Mouse (Mus musculus) forebrain, embryonic 14.5 days (tissue): ENCODE results near the gene Rgs2. TPM values are rescaled to one million over a fixed set of nuclear protein-coding genes. Genes with fewer than 3 reads are reported as not detected.

Experiments
- ATAC-seq: fragments of 200-750 bp; cut with Nextera tagmentation; 2 replicates; pipeline ENCODE4 v1.8.0; 2017; ENCODE audit warnings: mild to moderate bottlenecking, moderate library complexity
- DNase-seq: peaks from one replicate; pipeline ENCODE4 v3.0.0-alpha.2; 2015; ENCODE audit warnings: low spot score
- H3K27ac ChIP-seq: fragments of 300-500 bp; sonication (generic); 2 replicates; pipeline ENCODE4 v1.5.1; 2014; ENCODE audit warnings: low read depth, mild to moderate bottlenecking, control low read depth, low read length, moderate library complexity
- H3K27me3 ChIP-seq: fragments of 300-500 bp; sonication (generic); replicated peaks from 2 replicates; pipeline ENCODE4 v1.6.1; 2014; ENCODE audit warnings: low read length, control low read depth, mixed read lengths; ENCODE audit not compliant: control insufficient read depth, insufficient read depth
- H3K36me3 ChIP-seq: fragments of 300-500 bp; sonication (generic); 2 replicates; pipeline ENCODE4 v1.6.1; 2014; ENCODE audit warnings: low read length, control low read depth; ENCODE audit not compliant: control insufficient read depth, insufficient read depth
- H3K4me1 ChIP-seq: fragments of 300-500 bp; sonication (generic); 2 replicates; pipeline ENCODE4 v1.6.1; 2014; ENCODE audit warnings: antibody characterized with exemption, low read length, control low read depth; ENCODE audit not compliant: control insufficient read depth, insufficient read depth
- H3K4me2 ChIP-seq: fragments of 300-500 bp; sonication (generic); 2 replicates; pipeline ENCODE4 v1.6.1; 2014; ENCODE audit warnings: mild to moderate bottlenecking, control low read depth, low read length
- H3K4me3 ChIP-seq: fragments of 300-500 bp; sonication (generic); 2 replicates; pipeline ENCODE4 v1.5.1; 2014; ENCODE audit warnings: low read depth, low read length, control low read depth
- H3K9ac ChIP-seq: fragments of 300-500 bp; sonication (generic); 2 replicates; pipeline ENCODE4 v1.6.1; 2014; ENCODE audit warnings: mild to moderate bottlenecking, low read length, control low read depth, moderate library complexity
- H3K9me3 ChIP-seq: fragments of 300-500 bp; sonication (generic); replicated peaks from 2 replicates; pipeline ENCODE4 v1.6.1; 2016; ENCODE audit warnings: low read length, control low read depth, mixed read lengths; ENCODE audit not compliant: control insufficient read depth
- WGBS: fragments of 180-500 bp; shearing (Covaris S2); extraction: QIAGEN DNeasy Blood & Tissue Kit; methylation state at CpG from one replicate; pipeline ENCODE4 v1.1.7; 2014; 5-methylcytosine and 5-hydroxymethylcytosine counted together
- polyA plus RNA-seq: library from polyadenylated mRNA; unstranded; fragments of >200 nt; fragmentation: Nextera tagmentation; extraction: Ambion mirVana; gene quantifications from 2 replicates; pipeline ENCODE4 v1.2.1, GENCODE M21; 2014

Gene Rgs2
- polyA plus RNA-seq: 98.0 and 103 TPM in 2 replicates

GRCm38 (mm10) chr1:144003904-144004740, at the start of gene Rgs2:
Gene Rgs2 (minus strand): TSS chr1:144004161.
- WGBS: under 1% methylated on average over 57 of the region's 57 CpGs

GRCm38 (mm10) chr1:144053401-144053800, 49.4 kb upstream of the Rgs2 start:
- WGBS: 88% methylated on average over 4 of the region's 4 CpGs
- H3K9me3 ChIP-seq: no peaks in the 10 kb centered on the region
- no peaks in the 10 kb centered on the region for H3K4me1 ChIP-seq
- DNase-seq: no peak
- no peak for ATAC-seq
- H3K36me3 ChIP-seq: no peaks in the 10 kb centered on the region
- no peak overlapping the region for H3K9ac ChIP-seq
- no peaks in the 10 kb centered on the region for H3K27me3 ChIP-seq
- H3K4me3 ChIP-seq: no peak overlapping the region
- H3K4me2 ChIP-seq: no peak overlapping the region
- H3K27ac ChIP-seq: no peak overlapping the region

More at GRCm38 (mm10) chr1:144003904-144004740, at the start of gene Rgs2:
- Histone ChIP-seq H3K27ac (peak within 1 kb of the TSS; percentile 70), H3K9me3 (no peaks in the 10 kb centered on the region), H3K4me1 (peaks cover 6% of the 10 kb centered on the region), H3K4me2 (peak within 1 kb of the TSS; percentile 92), H3K27me3 (no peaks in the 10 kb centered on the region), H3K4me3 (peak within 1 kb of the TSS; percentile 49), H3K9ac (peak within 1 kb of the TSS; percentile 70), H3K36me3 (peaks cover 11% of the 10 kb centered on the region; the same call in 1 of the 2 replicates)
- DNase-seq (peak; percentile 97), ATAC-seq (peak; percentile 99)

DNA sequence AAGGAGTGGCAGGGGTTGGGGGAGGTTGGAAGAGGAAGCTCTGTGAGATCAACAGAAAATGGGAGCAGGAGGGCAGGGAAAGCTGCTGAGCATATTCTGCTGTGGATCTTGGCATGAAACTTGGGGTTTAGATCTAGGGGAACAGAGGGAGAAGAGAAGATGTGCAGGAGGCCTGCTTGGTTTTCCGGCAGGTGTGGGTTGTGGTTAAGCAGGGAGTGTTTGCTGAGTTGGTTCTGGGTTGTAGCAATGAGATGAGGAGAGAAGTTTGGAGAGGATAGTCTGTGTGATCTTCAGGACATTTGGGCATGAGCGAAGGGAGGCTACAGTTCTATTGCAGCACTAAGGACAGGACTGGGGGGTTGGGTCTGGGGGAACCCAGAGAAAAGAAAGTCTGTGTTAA, 37.9 kb upstream of the Rgs2 start:
- Histone ChIP-seq H3K27me3 (no peaks in the 10 kb centered on the region), H3K4me2 (no peak overlapping the region), H3K4me3 (no peak overlapping the region), H3K36me3 (no peaks in the 10 kb centered on the region), H3K27ac (no peak overlapping the region), H3K4me1 (no peaks in the 10 kb centered on the region), H3K9ac (no peak overlapping the region), H3K9me3 (no peaks in the 10 kb centered on the region)
- ATAC-seq: no peak
- 94% methylated on average over 2 of the region's 2 CpGs for WGBS
- DNase-seq: no peak

DNA sequence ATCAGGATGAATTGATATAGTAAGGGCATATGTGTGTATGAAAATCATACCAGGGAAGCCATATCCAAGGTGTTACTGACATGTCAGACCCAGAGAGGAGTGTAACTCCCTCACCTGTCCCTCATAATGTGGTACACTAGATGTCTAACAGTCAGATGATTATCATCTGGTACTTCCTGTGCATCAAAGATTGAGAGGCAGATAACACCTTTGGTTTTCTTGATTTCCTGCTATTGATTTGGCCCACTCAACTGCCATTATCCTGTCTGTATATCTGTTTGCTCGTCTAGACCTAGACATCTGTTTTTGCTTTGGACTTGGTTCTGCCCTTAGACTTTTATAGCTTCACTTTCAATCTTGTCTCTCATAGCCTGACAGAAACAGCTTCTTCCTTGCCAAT, 29.5 kb upstream of the Rgs2 start:
- no peak overlapping the region for H3K9ac ChIP-seq
- no peaks in the 10 kb centered on the region for H3K36me3 ChIP-seq
- H3K27me3 ChIP-seq: no peaks in the 10 kb centered on the region
- H3K27ac ChIP-seq: no peak overlapping the region
- no peaks in the 10 kb centered on the region for H3K4me1 ChIP-seq
- no peak for DNase-seq
- H3K4me2 ChIP-seq: no peak overlapping the region
- 85% methylated on average over 1 of the region's 1 CpGs for WGBS
- H3K9me3 ChIP-seq: no peaks in the 10 kb centered on the region
- H3K4me3 ChIP-seq: no peak overlapping the region
- no peak for ATAC-seq

- peak; percentile 76 for DNase-seq
- peak; percentile 97 for ATAC-seq
- 24% methylated on average over 6 of the region's 6 CpGs for WGBS
Measured at GRCm38 (mm10) chr1:144030499-144030898, 26.5 kb upstream of the Rgs2 start.

GRCm38 (mm10) chr1:144029679-144030078, 25.7 kb upstream of the Rgs2 start:
- Histone ChIP-seq H3K9ac (no peak overlapping the region), H3K4me2 (no peak overlapping the region), H3K4me1 (no peaks in the 10 kb centered on the region), H3K27ac (no peak overlapping the region), H3K4me3 (no peak overlapping the region), H3K36me3 (no peaks in the 10 kb centered on the region), H3K9me3 (no peaks in the 10 kb centered on the region), H3K27me3 (no peaks in the 10 kb centered on the region)
- ATAC-seq (no peak), DNase-seq (no peak)
- WGBS: 94% methylated on average over 10 of the region's 10 CpGs

More at GRCm38 (mm10) chr1:144030499-144030898, 26.5 kb upstream of the Rgs2 start:
- no peaks in the 10 kb centered on the region for H3K4me1 ChIP-seq
- H3K27me3 ChIP-seq: no peaks in the 10 kb centered on the region
- no peaks in the 10 kb centered on the region for H3K9me3 ChIP-seq
- no peak overlapping the region for H3K4me2 ChIP-seq
- H3K27ac ChIP-seq: no peak overlapping the region
- H3K36me3 ChIP-seq: no peaks in the 10 kb centered on the region
- H3K4me3 ChIP-seq: no peak overlapping the region
- no peak overlapping the region for H3K9ac ChIP-seq

DNA sequence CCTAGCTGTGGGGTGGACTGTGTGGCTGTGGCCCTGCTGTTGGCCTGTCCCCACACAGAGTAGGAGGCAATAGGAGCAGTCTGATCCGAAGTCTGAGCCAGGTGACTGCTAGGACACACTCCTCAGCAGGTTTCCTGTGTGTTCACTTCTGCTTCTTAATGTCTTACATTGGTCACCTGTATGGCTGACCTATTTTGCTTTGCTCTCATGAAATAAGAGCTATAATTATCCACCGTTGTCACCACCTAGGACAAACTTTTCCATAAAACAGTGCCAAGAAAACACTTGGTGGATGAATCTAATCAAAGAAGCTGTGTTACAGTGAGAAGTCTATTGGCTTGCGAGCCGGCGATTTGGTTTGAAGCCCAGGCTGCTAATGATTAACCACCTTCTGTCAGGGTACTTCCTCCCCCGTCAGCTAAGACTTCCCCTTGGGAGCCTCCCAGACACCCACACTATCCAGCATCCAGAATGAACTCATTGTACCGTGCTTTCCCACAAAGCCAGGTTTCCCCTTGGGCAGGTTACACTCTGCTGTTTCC, 14.5 kb upstream of the Rgs2 start:
- peak; percentile 79; the same call in 1 of the 2 replicates for ATAC-seq
- peak; percentile 74 for DNase-seq
- no peaks in the 10 kb centered on the region for H3K27me3 ChIP-seq
- no peak overlapping the region for H3K4me2 ChIP-seq
- H3K9me3 ChIP-seq: no peaks in the 10 kb centered on the region
- 45% methylated on average over 7 of the region's 7 CpGs for WGBS
- no peaks in the 10 kb centered on the region for H3K36me3 ChIP-seq
- no peak overlapping the region for H3K9ac ChIP-seq
- no peaks in the 10 kb centered on the region for H3K4me1 ChIP-seq
- no peak overlapping the region for H3K27ac ChIP-seq
- H3K4me3 ChIP-seq: no peak overlapping the region

DNA sequence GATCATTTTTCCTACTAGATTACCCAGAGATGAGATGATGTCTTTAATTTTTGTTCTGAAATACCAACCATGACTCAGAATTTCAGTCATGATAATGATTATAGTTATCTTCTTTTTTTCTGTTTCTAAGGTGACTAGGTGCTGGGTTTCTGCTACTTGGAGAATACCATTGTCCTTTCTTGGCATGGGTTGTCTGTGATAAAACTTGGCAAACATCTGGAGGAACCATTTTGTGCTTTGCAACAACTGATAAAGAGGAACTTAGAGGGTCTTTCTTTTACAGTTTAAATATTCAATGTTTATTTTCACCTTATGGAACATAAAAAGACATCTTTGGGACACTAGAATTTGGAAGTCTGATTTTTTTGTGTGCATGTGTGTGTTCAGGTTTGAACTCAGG, 10.0 kb upstream of the Rgs2 start:
- Histone ChIP-seq H3K4me1 (no peaks in the 10 kb centered on the region), H3K4me3 (no peak overlapping the region), H3K27me3 (no peaks in the 10 kb centered on the region), H3K9ac (no peak overlapping the region), H3K4me2 (no peak overlapping the region), H3K27ac (no peak overlapping the region), H3K9me3 (no peaks in the 10 kb centered on the region), H3K36me3 (no peaks in the 10 kb centered on the region)
- no peak for ATAC-seq
- no peak for DNase-seq

DNA sequence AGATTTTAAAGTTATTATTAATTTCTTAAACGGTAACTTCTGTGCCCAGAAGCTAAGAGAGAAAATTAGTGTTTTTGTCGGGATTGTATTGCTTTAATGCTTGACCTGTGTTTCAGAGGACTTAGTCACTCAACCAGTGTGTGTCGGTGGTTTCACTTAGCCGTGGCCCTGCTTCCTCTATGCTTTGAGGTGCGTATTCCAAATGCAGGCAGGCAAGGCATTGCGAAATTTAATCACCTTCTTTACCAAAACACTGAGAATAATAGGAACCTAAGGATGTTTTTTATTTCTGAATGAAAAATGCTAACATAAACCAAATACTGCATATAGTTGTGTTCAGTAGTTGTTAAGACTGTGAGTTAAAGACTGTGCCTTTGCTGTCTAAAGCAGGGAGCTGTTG, 3.4 kb upstream of the Rgs2 start:
- H3K27me3 ChIP-seq: no peaks in the 10 kb centered on the region
- ATAC-seq: no peak
- DNase-seq: no peak
- peaks cover 6% of the 10 kb centered on the region for H3K4me1 ChIP-seq
- no peak overlapping the region for H3K4me2 ChIP-seq
- H3K27ac ChIP-seq: no peak overlapping the region
- H3K4me3 ChIP-seq: no peak overlapping the region
- H3K36me3 ChIP-seq: 0 out of 2 replicates have a peak, but pooled peaks cover 3% of the 10 kb centered on the region
- no peak overlapping the region for H3K9ac ChIP-seq
- no peaks in the 10 kb centered on the region for H3K9me3 ChIP-seq
- WGBS: 75% methylated on average over 6 of the region's 6 CpGs
